Mouse (Mus musculus) frontal cortex, postnatal 10 days (tissue): ENCODE measurements around the gene Prl7a2.

ENCODE experiments used
- DNase-seq, 2 experiments: peaks; one replicate each; pipeline ENCODE4 v3.0.0; 2022; ENCODE audit warnings: low spot score in 2 of 2, mixed read lengths in 1 of 2

Prl7a2 gene

GRCm38 (mm10) chr13:27667936-27668335, at the start of gene Prl7a2:
Gene Prl7a2 (minus strand): TSS chr13:27668036.
- no peak for DNase-seq

- DNase-seq, result no peak
These were observed 48.8 kb upstream of the Prl7a2 start, which contains the start of gene Prl7d1 for GRCm38 (mm10) chr13:27716636-27717035. Gene Prl7d1 (minus strand): TSS chr13:27716736.

GRCm38 (mm10) chr13:27706521-27706920, 38.7 kb upstream of the Prl7a2 start:
- DNase-seq, result no peak

- DNase-seq, result no peak
These were observed 7.1 kb downstream of the Prl7a2 start for GRCm38 (mm10) chr13:27660747-27661146.

GRCm38 (mm10) chr13:27642393-27642792, 25.4 kb downstream of the Prl7a2 start, which contains the start of gene Prl7a1:
Gene Prl7a1 (minus strand): TSS chr13:27642493.
- no peak for DNase-seq

- no peak for DNase-seq
These were observed 57.4 kb downstream of the Prl7a2 start, which contains the start of gene Prl7b1 for GRCm38 (mm10) chr13:27610482-27610881. Gene Prl7b1 (minus strand): TSS chr13:27610582.
